Mouse (Mus musculus) right cerebral cortex, postnatal 10 days (tissue): ENCODE data around the gene Plagl2.

Experiments used
- DNase-seq, 2 experiments: peaks; one replicate each; pipeline ENCODE4 v3.0.0; 2021; ENCODE audit warnings: low spot score in 2 of 2

The Plagl2 gene

DNA sequence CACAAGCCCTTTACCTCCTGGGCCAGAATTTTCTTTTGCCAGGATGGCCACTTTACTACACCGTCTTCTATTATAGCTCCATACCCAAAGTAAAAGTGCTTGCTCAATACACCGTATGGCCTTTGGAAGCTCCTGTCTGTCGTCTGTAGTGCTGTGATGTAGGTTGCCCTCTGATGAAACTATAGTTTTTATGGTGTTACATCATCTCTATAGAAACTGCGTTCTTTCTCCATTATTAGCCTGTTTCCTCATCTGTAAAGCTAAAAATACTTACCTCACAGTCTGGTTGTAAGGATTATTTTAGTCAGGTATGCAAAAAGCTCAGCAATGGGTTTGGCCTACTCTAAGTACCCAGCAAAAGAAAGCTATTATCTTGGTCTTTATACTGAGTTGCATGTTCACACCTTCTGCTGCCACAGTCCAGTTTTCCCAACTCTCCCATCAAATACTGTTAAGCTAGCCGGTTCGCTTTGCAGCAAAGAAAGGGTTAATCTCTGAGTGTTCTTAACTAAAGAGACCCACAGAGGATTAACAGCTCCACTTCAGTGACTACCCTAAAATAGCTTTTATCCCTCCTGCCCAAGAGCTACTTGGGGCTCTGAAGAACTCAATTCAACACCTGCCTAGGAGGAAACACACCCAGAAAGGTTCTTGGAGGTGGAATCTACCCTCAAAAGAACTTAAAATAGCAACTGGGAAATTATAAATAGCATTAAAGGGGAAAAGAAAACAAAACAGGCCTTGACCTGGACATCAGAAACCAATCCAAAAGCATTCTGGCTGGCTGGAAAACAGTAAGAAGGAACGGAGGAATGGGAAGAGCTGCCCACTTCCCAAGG lies 2.0 kb downstream of the Plagl2 start:
- no peak for DNase-seq

DNA sequence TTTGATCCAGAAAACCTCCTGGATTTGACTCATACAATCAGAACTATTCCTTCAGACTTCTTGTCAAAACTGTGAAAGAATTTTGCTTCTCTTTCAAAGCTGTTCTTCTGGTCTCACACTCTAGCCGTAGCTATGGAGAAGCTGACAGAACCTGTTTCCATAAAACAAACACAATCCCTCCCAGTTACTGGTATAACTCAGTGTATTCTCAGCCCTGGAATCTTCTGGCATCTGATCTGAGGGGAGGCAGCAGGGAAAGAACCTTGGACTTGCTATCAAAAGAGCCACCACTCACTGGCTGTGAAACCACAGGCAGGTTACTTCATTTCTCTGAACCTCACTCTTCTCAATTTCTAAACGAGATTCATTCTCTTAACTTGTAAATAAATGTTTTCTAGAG lies 2.8 kb downstream of the Plagl2 start:
- no peak for DNase-seq

DNA sequence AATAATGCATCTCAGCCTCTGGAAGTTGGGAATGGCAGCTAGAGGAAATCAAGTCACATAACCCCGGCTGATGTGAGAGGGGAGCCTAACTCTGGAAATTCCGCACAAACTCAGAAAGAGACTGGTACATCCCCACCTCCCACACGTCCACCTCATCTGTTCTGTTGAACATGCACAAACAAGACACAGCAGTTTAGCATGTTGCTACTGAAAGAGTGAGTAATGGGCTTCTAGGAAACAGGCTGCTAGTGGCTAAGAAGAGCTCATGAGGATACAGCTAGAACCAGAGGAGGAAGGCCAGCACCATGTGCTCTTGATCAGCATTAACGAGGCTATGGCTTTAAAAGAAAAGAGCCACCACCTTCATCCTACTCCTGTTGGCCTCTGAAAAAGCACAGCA lies 3.3 kb downstream of the Plagl2 start:
- DNase-seq: no peak

DNA sequence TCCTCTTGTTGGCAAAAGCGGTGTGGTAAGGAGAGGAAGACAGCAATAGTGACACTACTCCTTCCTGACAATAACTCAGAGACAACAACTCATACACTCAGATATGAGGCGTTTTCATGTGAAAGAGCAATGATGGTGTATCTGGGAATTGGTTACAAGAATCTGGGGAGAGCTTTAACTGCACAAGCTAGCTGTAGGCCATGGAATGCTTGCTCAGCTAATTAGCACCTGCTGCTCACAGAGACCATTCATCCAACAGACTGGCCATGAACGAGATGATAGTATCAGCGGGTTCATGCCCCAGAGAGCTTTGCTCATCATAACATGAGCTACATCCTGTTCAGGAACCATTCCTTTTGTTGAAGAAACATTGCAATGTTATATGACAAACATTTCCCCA lies 4.0 kb downstream of the Plagl2 start:
- no peak for DNase-seq

DNA sequence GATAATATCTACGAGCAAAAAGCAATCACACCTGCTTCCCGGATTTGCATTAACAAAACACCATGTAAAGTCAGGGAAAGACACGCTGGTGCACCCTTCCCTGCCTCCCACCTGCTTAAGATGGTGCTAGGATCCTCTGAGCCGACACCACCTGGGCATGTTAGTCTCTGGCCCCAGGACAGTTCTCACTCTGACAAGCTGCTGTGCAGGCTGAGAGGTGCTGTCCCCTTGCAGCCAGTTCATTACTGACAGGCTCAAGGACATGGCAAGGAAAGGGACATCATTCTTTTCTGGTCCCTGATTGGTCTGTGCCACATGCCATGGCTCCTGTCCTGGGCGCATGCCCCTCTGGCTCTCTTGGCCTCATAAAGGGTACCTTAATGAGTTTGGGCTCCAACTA lies 12.7 kb downstream of the Plagl2 start:
- no peak for DNase-seq

DNA sequence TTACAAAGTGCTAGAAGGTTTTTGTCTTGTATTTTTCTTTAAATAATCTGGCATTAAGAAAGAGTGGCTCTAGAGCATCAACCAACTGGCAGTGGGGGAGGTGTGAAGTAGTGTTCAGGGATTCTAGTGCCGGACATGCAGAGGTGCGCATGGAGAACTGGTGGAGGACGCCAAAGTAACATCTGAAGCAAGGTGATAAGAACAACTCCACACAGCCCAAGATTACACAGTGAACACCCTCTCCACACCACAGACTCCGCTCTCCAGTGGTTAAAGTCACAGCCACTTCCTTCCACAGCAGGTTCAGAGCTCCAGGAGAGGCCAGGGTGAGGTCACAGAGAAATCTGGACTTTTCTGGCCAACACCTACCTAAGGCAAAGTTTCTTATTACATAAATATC lies 13.3 kb downstream of the Plagl2 start:
- DNase-seq: no peak

DNA sequence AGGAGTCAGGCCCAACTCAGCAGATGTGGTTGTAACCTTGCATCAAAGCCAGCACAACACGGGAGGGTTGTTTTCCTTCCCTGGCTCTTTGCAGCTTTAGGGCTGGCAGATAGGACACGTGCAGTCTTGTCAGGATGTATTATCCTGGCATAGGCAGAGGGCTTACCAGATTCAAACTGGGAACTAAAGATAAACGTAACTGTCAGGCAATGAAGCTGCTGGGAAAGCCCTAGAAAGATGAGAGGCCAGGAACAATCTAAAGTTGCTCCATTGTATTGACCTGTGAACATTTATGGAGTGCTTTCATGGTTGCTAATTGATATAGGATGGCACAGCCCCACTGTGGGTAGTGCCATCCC lies 15.7 kb downstream of the Plagl2 start:
- no peak for DNase-seq

DNA sequence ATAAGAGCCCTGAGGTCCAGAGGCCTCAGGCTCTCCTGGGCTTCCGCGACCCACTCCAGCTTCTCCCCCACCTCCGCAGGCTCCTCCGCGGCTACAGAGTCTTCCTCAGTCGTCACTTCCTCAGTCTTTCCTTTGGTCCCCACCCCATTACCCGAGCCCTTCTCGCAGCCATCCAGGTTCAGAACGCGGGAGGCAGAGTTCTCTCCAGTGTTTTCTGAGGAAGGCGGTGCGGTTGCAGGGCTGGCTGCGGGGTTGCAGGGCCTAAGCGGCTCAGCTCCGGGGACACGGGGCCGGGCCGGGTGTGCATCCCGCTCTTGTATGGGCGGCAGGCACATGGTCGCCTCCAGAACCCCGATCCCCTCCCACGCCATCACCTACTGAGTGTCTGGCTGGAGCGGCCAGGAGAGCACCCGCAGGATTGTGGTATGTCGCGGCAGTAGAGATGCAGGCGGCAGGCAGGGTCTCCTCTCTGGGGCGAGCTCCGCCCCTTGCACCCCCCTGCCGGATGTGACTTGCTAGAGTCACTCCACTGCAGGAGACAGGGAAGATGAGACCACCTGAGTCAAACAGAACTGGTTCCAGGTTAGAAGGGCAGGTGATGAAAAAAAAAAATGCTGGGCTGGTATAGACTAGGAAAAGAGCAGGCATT lies 16.2 kb downstream of the Plagl2 start, which contains the start of gene Tspyl3:
Gene Tspyl3, minus strand, starts transcription at position 496 of the 649 bp plus-strand sequence.
- peak; percentile 78 to 85 for DNase-seq

DNA sequence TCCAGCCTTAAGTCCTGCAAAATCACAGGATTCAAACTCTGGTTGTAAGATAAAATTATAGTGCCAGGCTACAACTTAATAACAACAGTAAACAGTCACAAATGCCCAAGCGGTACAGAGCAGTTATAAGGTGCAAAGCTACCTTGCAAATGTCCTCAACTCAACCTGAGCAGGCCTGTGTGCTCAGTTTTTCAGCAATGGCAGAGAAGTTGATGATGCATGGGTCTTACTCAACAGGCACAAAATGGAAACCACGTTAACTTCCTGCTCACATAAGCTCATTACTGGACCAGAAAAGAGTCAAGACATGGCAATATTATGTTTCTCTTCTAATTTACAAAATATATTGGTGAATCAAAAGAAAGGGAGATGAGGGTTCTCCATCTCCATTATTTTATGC lies 18.7 kb downstream of the Plagl2 start:
- no peak for DNase-seq

DNA sequence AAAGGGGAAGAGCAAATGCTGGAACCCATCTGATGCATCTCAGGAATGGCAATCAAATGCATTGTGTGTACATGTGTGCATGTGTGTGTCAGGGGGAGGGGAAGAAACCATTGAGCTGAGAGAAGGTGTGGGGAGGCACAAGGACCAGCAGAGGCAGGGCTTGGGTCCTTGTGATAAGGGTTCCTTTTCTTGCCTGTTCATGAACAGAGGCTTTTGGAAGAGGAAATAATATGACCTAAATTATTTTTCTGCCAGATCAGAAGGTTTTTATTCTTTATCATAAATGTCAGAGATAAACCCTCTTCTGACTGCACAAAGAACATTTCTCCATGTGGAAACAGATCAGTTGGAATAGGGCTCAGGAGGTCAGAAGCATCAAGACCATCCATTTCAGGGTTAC lies 19.1 kb downstream of the Plagl2 start:
- DNase-seq: no peak

DNA sequence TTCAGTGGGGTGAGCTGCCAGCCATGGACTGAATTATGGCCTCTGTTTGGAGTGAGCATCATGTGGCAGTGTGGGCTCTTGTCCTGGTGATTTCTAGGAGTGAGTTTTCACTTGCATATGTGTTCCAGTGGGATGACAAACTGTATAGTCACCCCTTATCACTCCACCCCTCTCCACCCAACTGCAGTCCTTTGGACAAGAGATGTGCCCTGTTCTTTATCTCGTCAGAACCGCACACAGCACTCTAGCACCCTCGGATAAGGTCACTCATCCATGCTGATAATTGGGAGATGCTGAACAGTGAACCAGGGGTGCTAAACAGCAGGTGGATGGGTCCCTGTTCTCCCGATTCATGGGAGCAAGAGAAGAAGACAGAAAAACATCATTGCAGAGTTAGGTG lies 19.6 kb downstream of the Plagl2 start:
- no peak for DNase-seq

DNA sequence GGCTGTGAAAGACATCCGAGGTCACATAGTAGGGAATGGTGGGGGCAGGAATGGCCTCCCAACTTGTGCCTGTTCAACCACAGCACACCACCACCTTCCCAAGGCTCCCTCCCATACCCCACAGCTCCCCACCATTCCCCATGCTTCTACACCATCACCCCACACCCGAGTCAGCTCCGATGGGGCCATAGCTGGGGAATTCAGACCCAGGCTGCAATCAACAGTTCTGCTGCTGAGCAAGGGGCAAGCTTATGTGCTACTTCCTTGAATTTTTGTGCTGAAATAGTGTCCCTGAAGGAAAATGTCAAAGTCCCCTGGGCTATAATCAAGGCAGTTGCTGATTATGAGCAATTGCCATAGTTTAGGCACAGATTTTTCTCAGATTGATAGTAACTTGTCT lies 22.7 kb downstream of the Plagl2 start:
- DNase-seq: no peak

DNA sequence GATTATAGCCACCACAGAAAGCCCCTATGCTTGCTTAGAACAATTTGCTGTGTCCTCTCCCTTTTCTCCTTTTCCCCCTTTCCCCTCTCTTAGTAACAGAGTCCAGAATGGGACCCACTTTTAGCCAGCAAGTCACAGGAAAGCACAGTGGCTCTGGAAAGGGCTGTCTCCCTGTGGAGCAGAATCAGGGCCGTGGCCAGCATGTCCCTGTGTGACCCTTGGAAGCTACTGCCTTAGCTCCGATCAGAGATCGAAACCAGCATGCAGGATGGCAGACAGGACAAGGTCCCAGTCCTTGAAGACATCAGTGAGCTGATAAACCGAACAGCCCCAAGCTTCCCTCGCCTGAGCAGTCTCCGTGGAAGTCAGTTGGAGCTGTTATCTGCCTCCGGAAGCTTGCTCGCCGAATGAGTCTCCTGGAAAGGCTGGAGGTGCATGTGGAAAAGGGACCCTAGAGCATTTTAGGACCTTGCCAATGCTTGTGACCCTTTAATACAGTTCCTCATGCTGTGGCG lies 23.3 kb downstream of the Plagl2 start:
- DNase-seq: no peak

DNA sequence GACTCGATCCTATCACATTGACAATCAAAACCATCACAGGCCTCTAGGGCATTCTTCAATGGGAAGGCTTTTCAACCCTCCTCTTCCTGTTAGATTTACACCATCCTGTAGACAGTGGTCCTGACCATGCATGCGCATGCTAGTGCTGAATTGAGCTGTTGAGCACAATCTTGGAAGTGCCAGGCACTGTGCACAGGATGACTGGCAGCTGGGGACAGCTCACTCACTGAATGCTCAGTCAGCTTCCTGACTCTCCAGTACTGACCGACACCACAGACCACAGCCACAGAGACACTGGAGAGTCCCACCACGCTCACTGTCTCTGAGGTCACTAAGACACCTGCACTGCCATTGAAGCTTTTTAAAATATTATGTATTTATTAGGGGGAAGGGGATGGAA lies 25.8 kb downstream of the Plagl2 start:
- no peak for DNase-seq

DNA sequence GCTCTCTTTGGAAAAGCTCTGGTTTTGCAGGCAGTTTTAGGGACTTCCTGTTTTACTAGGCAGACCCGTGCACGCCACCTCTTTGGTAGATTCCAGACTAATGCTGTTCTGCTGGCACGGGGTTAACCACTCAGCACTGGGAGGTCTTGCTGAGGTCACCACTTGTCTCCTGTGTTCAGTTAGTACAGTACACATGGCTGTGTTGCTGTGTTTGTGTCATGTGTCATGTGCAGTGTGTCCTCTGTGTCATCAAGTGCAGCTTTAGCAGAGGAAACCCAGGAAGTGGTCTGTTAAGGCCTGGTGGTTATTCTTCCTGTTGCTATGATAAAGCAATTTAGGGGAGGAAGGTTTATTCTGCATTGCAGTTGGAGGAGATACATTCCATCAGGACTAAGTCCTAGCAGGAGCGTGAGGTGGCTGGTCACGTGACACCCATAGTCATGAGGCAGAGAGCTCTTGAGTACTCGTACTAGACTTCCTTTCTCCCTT lies 26.4 kb downstream of the Plagl2 start:
- no peak for DNase-seq

DNA sequence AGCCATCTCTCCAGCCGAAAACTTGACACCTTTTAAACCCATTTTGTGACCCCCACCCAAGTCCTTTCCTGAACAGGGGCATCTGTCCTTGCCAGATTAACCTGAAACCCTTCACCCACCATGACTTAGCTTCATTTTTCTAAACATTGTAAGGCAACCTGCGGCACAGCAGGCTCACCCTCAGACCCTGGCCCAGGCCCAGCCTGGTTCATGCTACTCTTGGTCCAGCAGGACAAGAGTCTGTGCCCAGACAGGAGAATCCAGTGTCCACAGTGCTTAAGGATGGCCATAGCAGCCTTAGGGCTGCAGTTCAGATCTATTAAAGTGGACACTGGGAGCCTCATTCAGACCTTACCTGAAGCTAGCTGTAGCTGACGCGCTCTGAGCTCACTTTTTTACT lies 27.9 kb downstream of the Plagl2 start:
- no peak for DNase-seq

DNA sequence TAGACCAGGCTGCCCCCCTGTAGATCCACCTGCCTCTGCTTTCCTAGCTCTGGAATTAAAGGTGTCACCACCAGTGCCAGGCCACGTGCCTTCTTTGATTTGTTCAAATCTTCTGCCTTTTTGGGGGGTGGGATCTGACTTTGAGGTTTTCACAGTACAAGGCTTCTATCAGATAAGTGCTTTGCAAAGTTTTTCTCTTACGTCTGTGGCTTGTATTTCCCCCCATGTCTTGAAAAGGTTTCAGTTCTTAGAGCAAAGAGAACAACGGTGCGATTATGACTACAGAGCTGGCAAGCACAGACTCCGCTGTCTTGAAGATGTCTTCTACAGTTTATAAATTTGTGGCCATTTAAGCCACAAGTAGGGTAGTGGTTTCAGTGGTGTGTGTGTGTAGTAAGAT lies 29.8 kb downstream of the Plagl2 start:
- DNase-seq: no peak

DNA sequence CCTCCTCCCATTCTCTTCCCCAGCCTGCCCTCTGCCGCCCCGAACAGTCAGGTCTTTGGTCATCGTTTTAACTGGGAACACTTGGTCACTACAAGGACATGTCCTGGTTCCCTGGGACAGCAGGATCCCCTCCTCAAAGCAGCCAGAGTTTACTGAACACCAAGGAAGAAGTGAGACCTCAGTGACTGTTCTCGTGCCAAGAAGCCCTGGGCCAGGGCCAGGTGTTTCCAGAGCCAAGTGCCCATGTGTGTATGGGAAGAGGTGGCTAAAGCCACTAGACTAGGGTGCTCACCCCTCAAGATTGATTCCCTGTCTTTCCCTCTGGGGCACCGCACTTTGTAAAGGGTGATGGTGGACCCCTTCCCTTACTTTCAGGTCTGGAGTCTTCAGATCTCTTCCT lies 31.9 kb downstream of the Plagl2 start:
- no peak for DNase-seq

DNA sequence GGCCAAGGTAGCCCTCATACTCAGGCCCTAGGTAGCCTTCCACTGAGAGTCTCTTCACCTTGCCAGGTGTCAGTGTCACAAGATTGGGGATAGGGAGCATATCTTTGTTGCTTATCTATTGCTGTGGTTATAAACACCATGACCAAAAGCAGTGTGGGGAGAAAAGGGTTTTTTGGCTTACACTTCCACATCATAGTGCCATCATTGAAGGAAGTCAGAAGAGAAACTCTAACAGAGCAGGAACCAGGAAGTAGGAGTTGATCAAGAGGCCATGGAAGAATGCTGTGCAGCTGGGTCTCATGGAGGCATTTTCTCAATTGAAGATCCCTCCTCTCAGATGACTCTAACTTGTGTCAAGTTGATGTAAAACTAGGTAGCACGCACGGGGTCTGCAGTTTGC lies 33.1 kb downstream of the Plagl2 start:
- no peak for DNase-seq

DNA sequence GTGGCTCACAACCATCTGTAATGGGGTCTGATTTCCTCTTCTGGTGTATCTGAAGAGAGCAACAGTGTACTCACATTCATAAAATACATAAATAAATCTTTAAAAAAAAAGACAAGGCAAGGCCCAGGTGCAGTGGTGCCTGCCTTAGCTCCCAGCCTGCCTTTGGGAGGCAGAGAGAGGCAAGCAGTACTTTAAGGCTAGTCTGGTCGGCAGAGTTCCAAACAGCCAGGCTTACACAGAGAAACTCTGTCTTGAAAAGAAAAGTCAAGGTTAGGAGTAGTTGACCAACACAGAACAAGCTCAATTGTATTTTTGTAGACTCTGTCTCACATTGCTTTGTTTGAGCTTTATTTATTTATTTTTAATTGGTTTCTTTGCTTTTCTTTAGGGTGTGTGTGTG lies 38.5 kb downstream of the Plagl2 start:
- DNase-seq: no peak

DNA sequence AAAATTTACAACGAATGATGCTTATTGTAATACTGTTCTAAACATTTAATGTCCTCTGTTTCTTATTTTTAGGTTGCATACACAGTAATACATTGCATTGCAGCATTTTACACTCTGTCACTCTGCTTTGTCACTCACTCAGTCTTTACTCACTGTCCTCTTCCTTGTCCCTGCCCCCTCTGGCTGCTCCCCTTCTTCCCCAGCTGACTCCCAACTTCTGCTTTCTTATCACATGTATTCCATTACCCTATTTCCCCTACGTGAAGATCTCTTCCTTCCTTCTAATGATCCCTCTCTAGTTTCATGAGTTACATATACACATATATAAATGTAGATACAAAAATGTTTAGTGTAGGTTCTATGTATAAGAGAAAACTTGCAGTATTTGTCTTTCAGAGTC lies 42.1 kb downstream of the Plagl2 start:
- DNase-seq: no peak

DNA sequence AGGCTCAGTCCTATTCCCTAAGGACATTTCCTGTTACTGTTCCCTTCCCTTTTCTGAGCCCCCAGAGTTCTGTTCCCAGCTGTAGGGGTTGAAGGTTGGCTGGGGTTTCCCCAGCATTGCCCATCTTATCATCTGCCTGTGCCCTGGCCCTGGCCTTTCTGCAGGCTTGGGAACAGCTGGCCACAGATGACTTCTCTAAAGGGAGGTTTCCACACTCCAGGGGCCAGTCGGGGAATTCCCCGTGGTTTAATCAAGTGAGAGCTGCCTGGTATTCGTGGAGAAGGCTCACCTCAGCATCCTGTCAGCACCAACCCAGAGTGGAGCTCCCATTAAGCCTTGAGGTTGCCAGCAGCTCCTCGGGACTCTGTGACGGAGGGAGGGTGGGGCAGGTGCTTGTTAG lies 42.7 kb downstream of the Plagl2 start:
- DNase-seq: no peak

DNA sequence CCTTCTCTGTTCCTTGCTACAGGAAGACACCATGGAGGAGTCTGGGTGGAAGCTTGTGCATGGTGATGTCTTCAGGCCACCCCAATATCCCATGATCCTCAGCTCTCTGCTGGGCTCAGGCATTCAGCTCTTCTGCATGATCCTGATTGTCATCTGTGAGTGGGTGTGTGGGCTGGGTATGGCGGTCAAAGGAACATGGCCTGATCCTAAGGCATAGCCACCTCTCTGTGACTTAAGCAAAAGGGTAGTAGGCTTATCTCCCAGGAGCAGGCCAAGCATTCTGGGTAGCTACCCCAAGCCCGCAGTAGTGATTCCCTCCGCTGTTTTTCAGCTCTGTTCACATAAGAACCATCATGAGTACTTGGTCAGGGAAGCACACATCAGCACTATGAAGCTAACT lies 47.0 kb downstream of the Plagl2 start:
- no peak for DNase-seq
